Mouse (Mus musculus): Measurements from ENCODE around the gene Cabp1.

DNA sequence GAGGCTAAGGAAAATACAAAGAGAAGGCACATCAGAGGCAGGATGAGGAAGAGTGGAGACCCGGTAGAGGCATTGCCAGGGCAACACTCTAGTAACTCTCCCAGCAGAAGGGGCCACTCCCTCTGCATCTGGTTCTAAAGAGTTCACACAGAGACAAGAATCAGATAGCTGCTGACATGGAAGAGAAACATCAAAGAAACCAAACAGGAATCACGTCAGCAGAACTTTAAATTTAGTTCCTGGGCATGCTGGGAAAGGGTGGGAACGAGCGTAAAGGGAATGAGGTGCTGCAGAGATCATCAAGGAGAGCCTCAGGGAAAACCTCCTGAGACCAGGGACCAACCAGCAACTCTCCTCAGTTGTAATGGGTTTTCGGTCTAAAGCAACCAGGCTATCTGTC is 43.2 kb downstream of the Cabp1 start:
- TF ChIP-seq CTCF (IDR thresholded peaks at IDR 0.05; ENCODE audit: low read depth) (no peak), EP300 (IDR thresholded peaks at IDR 0.05; ENCODE audit: low read depth) (no peak)
